In the genomic region with DNA sequence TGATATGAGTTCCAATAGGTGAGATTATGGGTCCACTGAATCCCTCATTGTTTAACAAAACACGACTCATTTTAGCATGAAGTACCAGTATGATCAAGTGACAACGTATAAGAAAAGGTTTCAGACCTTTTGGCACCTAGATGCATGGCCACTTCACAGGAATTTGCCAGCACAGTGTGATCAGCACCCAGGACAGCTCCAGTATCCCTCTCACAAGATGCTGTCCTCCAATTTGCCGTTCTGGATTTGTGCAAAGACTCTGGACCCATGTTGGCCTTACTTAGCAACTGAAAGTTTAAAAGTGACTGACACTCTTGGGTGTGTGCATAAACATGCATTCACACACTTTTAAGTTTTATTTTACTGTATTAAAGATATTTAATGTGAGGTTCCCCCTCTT, we compare ENCODE assay signal across 12 mouse cellular contexts.
DNase-seq lines count a peak whose midpoint lies in the region; ATAC-seq and TF ChIP-seq lines count a peak whose summit lies in the region.
"Had no signal": no experiment of that assay in that cellular context is flagged by ENCODE, and none has a peak within 500 bp of the region (broad histone marks: within the 10 kb centered on the region; RNA-seq: fewer than 3 reads in every experiment).

No protein-coding gene starts in this region.

- no peak overlapping the region for H3K4me2 ChIP-seq in liver, postnatal 0 days (ENCODE audit: low read depth, low read length)
- H3K4me2 ChIP-seq: hindbrain, embryonic 15.5 days had no signal

- TF ChIP-seq CTCF in liver, postnatal 0 days (IDR thresholded peaks at IDR 0.05; ENCODE audit: low read depth): no peak

- DNase-seq in gastrocnemius, postnatal 10 days: peak; percentile 5
- DNase-seq in gastrocnemius, postnatal 25 days: no peak
- peak; percentile 13 for DNase-seq in lung, postnatal 14 days
- DNase-seq in lung, adult 18-20 months: no peak
- DNase-seq in embryo, embryonic 10 days (ENCODE audit: low spot score): peak; percentile 80
- DNase-seq in liver, postnatal 0 days: peak; percentile 18
- DNase-seq in thymus, postnatal 14 days: no peak
- DNase-seq in right cerebral cortex, adult 2 months (ENCODE audit: low spot score in 2 of 2): no peak
- DNase-seq: gastrocnemius, adult 2 months had no signal

- H3K9ac ChIP-seq in liver, postnatal 0 days (replicated peaks): no peak overlapping the region
- H3K9ac ChIP-seq: hindbrain, embryonic 15.5 days had no signal

- H3K27ac ChIP-seq in liver, postnatal 0 days (ENCODE audit: low read depth): no peak overlapping the region
- H3K27ac ChIP-seq: gastrocnemius, adult 2 months; hindbrain, embryonic 15.5 days; left cerebral cortex, adult 2 months; macrophage had no signal

- H3K4me3 ChIP-seq in liver, postnatal 0 days (ENCODE audit: low read depth, low read length): no peak overlapping the region
- H3K4me3 ChIP-seq: gastrocnemius, adult 2 months; hindbrain, embryonic 15.5 days; left cerebral cortex, adult 2 months had no signal

- no peaks in the 10 kb centered on the region for H3K36me3 ChIP-seq in liver, postnatal 0 days (replicated peaks; ENCODE audit: insufficient read depth, low read length)
- H3K36me3 ChIP-seq: hindbrain, embryonic 15.5 days had no signal

- H3K4me1 ChIP-seq in liver, postnatal 0 days (ENCODE audit: insufficient read depth): no peaks in the 10 kb centered on the region
- H3K4me1 ChIP-seq: hindbrain, embryonic 15.5 days had no signal

- H3K27me3 ChIP-seq in liver, postnatal 0 days (ENCODE audit: insufficient read depth, low read length): no peaks in the 10 kb centered on the region
- H3K27me3 ChIP-seq: hindbrain, embryonic 15.5 days had no signal

- 21% methylated on average over 3 of the region's 3 CpGs for WGBS in liver, postnatal 0 days (ENCODE audit: insufficient replicate concordance)

- TF ChIP-seq EP300 in liver, postnatal 0 days (IDR thresholded peaks at IDR 0.05; ENCODE audit: low read depth): no peak

- H3K9me3 ChIP-seq in liver, postnatal 0 days (ENCODE audit: low read length): no peaks in the 10 kb centered on the region
- H3K9me3 ChIP-seq: hindbrain, embryonic 15.5 days had no signal

- no peak for ATAC-seq in liver, postnatal 0 days

Comparison
In these comparisons a context has a peak if more than half of its experiments do, and no peak if none do; other contexts are left out.
1. DNase-seq: peak in gastrocnemius, postnatal 10 days (single experiment), lung, postnatal 14 days (single experiment), embryo, embryonic 10 days (single experiment) and liver, postnatal 0 days (single experiment); none in gastrocnemius, postnatal 25 days (single experiment), lung, adult 18-20 months (0 of 2), thymus, postnatal 14 days (single experiment) and right cerebral cortex, adult 2 months (0 of 2).